Mouse (Mus musculus) lung, postnatal 25 days (tissue): ENCODE data around the gene Alcam.
A peak's percentile ranks its signal among the peaks of the same experiment; 100 is the strongest.

Experiments
- DNase-seq: peaks from one replicate; pipeline ENCODE4 v3.0.0; 2022; ENCODE audit warnings: low spot score

Gene Alcam

DNA sequence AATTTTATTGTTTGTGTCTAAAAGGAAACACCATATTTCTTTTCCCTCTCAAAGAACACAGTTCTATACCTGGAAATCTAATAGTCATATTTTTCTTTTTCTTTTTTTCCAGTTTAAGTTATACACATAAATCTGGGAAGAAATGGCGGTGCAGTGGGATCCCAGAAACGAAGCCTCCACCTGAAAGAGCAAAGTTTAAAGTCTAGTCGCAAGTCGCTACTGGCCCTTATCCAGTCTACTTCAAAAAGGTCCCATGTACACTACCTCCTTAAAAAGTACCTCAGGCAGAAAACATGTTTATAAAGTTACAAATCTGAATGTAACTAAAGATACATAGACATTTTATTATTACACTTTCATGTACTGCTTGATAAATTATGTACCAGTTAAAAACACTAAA is 203.7 kb downstream of the Alcam start:
- no peak for DNase-seq

- DNase-seq = no peak
These were observed 210.4 kb downstream of the Alcam start for GRCm38 (mm10) chr16:52243421-52243973.

GRCm38 (mm10) chr16:52242144-52242543 is 211.7 kb downstream of the Alcam start:
- no peak for DNase-seq

DNA sequence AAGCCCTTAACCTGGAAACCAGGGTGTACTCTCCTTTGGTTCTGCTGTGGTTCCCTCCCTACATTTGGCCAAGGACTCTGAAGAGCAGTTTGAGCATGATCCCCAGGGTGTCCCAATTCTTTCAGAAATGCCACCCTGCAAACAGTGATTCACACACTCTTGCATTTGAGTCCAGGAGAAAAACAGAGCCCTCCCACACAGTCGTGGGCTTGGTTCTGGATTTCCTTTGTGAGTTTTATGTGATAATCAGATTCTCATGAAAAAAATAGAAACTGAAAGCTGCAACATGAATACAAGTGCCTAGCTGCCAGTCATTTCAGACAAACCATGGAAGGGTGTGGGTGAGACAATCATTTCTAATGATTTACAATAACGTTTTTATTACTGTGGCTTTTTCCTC is 223.9 kb downstream of the Alcam start:
- no peak for DNase-seq

GRCm38 (mm10) chr16:52229446-52229845 is 224.4 kb downstream of the Alcam start:
- peak; percentile 35 for DNase-seq

DNA sequence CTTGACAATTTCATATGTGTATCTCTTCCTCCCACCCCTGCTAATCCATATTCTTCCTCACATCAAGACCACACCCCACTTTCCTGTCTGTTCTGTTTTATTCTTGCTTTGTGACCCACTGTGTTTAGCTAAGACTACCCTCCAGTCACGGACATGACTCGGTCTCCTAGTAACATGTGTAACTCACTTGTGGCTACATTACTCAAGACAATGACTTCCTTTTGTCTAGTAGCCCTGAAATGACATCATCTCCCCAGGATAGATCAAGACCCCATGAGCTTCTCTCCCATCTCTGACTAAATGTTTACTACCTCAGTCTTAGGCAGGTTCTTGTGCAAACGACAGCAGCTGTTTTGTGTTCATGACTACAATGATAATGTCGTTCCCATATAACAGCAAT is 231.0 kb downstream of the Alcam start:
- no peak for DNase-seq

DNA sequence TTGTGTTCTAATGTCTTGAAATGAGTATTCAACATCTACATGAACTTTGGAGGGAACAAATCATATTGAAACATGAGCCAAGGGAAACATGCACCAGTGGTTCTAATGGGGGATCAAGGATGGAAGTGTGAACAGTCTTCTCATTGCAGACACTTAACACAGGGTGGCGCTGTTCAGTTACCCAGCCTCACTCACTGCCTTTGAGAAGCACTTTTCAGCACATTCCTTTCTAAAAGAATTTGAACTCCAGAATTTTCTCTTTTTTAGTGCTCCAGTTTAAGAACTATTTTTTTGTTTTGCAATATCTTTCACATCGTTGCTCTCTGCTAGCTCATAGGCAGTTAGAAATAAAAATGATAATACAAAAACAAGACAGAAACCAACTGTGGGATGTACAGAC is 234.8 kb downstream of the Alcam start:
- DNase-seq = peak; percentile 36

DNA sequence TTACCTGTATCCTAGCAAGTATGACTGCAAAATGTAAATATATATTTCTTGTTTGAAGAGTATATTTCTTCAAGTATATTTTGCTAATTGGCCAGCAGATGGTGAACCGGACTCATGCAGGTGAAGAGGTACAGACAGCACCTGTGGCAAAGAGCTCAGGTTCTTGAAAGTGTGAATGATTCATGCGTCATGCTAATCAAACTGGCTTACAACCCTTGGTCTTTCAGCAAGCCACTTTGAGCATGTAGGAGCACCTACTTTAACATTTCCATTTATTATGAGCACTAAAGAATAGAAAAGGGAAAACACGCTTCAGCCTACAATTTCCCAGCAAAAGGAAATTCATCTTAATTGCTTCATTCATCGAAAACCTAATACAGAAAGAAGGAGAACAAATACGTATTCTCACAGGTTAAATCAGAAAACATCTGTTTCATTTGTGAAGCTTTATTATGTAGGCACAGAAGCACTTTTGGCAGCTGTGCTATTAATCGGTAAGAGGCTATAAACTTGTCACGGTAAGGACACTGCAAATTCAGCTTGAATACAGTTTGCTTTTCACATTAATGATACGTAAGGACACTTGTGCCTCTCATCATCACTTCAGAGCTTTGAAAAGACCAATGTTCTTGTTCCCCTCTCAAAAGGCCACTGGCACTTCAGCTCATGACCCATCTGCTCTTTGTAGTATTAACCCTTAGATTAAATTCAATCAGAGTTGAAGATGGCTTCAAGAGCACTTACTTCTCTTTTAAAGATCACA is 242.8 kb downstream of the Alcam start:
- no peak for DNase-seq

DNA sequence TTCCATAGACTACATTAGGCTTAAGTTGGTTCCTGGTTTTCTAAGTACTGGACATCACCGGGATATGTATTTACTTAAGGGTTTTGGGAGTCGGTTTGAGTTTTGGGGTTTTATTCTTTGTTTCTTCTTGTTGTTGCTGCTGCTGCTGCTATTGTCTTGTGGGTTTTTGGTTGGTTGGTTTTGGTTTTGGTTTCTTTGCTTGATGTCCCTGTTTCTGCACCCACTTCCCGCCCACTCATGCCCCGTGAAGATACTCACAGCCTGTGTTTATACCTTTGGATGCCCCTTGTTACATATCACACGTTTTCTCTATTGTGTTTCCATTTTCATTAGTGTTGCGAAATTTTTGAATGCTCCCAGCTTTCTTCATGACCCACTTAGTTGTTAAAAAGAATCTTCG is 253.8 kb downstream of the Alcam start:
- no peak for DNase-seq
